Mouse (Mus musculus) ovary, postnatal 36 days (tissue): ENCODE measurements around the gene Acox3.

Source experiments
- DNase-seq: peaks from one replicate; pipeline ENCODE4 v3.0.0; 2022; ENCODE audit warnings: low spot score, mixed read lengths

Acox3 gene

DNA sequence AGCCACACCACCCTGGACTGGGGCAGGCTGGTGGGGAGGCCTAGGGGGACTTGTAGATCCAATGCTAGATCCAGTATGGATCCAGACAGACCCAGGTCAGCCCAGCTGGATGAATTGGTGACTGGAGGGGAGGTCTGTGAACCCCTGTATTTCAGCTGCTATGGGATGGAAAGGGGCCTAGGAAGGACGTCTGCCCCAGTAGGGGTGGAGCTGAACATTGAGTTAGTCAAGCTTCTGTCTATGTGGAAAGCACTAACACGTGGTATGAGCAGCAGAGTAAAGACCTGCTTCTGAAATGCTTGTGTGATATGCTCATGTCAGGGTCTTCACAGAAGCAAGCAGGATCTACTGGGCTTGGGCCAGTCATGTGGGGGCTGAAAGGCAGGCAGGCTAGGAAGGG lies 65.4 kb downstream of the Acox3 start:
- DNase-seq, result no peak

DNA sequence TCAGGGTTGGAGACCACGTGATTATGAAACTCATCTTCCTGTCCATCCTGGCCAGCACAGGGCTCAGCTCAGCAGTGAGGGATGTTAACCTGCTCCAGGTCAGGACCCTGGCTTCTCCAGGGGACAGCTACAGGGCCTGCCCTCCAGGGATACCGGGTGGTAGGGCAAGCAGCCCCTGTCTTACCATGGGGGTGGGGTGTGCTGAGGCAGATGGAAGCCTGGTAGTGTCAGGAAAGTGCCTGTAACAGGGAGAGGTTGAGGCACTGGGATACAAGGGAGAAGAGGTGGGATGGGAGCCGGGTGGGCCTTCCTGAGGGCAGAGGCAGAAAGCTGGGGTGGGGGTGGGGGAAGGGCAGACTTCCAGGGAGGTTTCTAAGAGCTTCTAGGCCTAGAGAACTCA lies 69.5 kb downstream of the Acox3 start:
- no peak for DNase-seq

DNA sequence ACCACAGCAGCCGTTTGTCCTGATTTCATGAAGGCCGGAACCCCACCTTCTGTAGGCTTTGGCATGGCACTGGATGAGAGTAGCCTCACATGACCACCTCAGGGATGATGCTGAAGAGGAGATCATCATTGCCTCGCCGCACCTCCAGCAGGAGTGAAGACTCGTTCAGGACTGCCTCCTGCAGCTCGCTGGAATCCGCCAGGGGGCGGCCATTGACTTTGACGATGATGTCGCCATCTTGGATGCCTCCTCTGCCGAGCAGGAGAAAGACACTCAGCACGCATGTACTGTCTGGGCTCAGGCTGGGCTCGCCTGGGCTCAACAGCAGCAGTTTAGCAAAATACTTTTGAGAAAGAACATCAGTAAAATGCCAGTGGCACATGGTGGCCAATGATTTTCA lies 70.0 kb downstream of the Acox3 start:
- no peak for DNase-seq

DNA sequence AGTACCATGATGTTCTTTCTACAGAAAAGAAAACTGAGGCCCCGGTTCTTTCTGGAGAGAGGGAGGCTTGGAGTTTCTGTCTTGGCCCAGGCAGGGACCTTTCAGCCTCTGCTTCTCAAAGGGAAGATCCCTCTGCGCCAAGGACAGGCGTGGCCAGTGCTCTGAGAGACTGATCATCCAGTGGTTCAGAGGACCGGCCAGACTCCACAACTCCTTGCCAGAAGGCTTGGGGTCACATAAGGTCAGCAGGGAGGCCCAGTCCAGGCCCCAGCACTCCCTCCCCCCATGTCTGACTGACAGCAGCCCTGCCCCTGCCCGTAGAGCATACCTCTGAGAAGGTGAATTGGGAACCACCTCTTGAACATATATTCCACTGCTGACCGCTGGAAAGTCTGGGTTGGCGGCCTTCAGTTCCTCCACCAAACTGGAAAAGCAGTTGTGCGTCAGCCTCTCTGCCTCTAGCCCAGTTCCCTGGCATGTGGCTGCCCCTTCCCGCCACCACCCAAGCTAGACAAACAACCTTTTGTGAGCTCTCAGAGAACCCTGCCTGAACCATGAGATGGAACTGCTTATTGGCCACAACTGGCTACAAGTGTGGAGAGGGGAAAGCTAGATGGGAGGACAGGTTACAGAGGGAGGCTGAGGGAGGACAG lies 71.0 kb downstream of the Acox3 start:
- DNase-seq, result no peak

DNA sequence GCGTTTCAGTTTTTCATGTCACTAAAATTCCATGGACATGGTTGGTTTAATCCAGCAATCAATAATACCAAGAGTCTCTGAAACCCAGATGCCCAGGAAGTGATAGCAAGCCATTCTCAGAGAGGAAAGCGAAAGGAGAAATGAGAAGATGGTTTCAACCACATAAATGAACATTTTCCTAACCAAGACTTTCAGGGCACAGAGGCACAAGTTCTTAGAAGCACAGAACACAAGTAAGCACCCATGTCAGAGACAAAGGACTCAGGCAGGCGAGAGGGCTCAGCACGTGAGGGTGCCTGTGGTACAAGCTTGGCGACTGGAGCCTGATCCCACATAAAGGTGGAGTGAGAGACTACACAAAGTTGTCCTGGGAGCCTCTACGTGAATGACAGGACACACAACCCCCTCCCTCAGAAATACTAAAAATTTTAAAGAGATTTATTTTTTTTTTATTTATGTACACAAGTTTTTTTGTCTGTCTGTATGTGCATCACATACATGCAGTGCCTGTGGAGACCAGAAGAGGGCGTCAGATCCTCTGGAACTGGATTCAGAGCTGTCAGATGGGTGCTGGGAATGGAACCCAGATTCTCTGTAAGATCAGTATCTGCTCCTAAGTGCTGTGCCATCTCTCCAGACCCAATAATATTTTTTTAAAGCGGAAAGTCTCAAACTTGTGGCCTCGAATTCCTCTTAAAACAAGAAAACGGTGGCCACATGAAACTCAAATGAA lies 73.1 kb downstream of the Acox3 start:
- DNase-seq, result no peak

DNA sequence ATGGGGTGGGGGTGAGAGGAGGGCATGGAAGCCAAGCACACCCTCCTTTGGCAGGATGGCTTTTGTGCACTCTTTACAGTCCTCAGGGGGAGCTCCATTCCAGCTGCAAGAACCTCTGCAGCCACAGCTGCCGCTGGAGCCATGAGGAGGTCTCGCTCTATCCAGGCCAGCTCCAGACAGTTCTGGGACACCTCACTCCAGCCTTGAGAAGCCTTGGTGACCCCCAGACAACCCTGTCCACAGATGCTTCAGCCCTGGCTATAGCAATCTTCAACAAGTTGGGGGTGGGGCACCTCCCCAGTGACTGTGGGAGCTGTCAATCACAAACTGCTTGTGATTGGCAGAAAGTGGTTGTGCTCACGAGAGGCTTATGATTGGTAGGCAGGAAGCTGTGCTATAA lies 76.7 kb downstream of the Acox3 start:
- DNase-seq, result no peak

DNA sequence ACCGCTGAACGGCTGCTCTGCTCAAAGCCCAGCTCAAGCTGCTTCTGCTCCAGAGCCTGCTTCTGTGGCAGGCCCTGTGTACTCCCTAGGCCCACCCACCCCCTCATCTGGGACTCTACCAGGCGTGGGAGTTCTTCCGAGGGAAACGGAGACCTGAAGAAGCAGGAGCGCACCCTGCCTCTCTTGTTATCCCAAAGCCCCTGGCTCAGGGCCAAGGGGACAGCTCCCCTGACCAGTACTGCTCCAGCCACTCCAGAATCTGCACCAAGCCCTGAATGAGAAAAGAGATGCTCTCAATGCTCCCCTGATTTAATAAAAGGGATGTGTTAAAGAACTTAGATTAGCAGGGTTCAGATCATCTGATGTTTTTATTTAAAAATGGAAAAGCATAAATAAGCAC lies 78.4 kb downstream of the Acox3 start:
- no peak for DNase-seq

DNA sequence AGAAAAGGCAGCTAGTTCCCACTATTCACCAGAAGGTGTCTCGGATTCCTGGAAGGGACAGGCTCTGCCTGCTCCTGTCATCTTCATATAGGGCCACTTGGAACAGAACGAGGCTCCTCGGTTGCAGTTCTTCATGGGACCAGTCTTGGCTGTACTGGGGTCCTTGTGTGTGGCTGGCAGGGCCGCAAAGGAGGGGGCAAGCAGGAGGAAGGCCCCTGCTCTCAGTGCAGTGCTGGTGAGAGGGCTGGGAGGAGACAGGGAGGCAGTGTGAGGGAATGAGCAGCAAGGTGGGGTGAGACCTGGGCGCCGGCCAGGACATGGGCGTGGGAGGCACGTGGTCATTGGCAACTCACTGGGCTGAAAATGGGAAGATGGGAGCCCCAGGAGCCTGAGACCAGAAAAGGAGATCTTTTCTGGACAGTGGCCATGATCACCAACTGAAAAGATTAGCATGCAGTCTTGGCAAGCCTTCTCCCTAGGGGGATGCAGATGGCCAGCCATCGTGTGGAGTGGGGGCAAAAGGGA lies 79.2 kb downstream of the Acox3 start:
- no peak for DNase-seq
